Mouse (Mus musculus) Patski (cell line): ENCODE results near the gene Atat1. TPM values are rescaled to one million over a fixed set of nuclear protein-coding genes. Genes with fewer than 3 reads are reported as not detected.

Experiments
- ATAC-seq: fragments of 100-300 bp; one replicate; pipeline ENCODE4 v1.8.0; 2021
- CTCF ChIA-PET: fragments of 350-600 bp; sonication (Branson Sonifier 250); formaldehyde crosslinking; loops from one replicate; lab custom pipeline; 2022; ENCODE audit warnings: inconsistent platforms; lab: Charles Lee
- POLR2A ChIA-PET: fragments of 350-600 bp; sonication (Branson Sonifier 250); formaldehyde crosslinking; loops from one replicate; lab custom pipeline; 2022; ENCODE audit warnings: antibody characterized with exemption, inconsistent platforms; lab: Charles Lee
- DNase-seq: peaks from one replicate; pipeline ENCODE4 v3.0.0-alpha.2; 2011; ENCODE audit warnings: low read depth, low spot score
- H3K27me3 ChIP-seq: fragments of 371-371 bp; one replicate; pipeline ENCODE4 v1.5.1; 2021
- CTCF ChIP-seq: fragments of 100-300 bp; IDR thresholded peaks from one replicate; pipeline ENCODE4 v1.5.1; 2021
- in situ Hi-C: fragments of 300-500 bp; cut with MboI; formaldehyde crosslinking; loops from 3 replicates; pipeline ENCODE4 v1.11.1; 2018; ENCODE audit warnings: low pct_unique_long_range_greater_than_20kb, mixed read lengths
- polyA plus RNA-seq: library from polyadenylated mRNA; unstranded; gene quantifications from one replicate; pipeline ENCODE4 v1.2.3, GENCODE M21; 2021

The Atat1 gene
- polyA plus RNA-seq, 1 experiment from 2014 or later: 42.6 TPM

GRCm38 (mm10) chr17:35930627-35931026, 20.8 kb upstream of the Atat1 start:
- H3K27me3 ChIP-seq: no peaks in the 10 kb centered on the region
- in situ Hi-C loops: loop anchor here (10.0 kb wide), 2 partner anchors 184 to 254 kb away; no protein-coding TSS in a partner anchor
- no peak for TF ChIP-seq CTCF
- DNase-seq (no peak), ATAC-seq (no peak)
- POLR2A ChIA-PET: no interaction called here
- CTCF ChIA-PET: no interaction called here

DNA sequence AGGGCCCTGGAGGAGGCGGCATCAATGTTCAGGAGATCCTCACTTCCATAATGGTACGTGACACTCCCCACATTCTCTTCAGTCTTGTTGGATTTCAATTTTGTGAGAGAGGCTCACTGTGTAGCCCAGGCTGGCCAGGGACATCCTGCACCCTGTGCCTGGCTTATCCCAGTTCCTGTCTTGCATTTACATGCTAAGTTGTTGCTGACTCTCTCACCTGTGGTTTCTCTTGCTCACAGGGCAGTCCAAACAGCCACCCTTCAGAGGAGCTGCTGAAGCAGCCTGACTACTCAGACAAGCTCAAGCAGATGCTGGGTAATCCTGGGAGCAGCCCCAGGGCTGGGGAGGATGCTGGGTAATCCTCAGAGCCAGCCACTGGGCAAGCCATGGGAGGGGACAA, 19.7 kb upstream of the Atat1 start:
- no peaks in the 10 kb centered on the region for H3K27me3 ChIP-seq
- DNase-seq (no peak), ATAC-seq (no peak)
- in situ Hi-C loops: no loop called here
- ChIA-PET POLR2A (no interaction called here), CTCF (no interaction called here)
- TF ChIP-seq CTCF: no peak

GRCm38 (mm10) chr17:35927471-35927870, 17.6 kb upstream of the Atat1 start:
- no peaks in the 10 kb centered on the region for H3K27me3 ChIP-seq
- DNase-seq (no peak), ATAC-seq (no peak)
- TF ChIP-seq CTCF: no peak
- ChIA-PET POLR2A (interaction anchor here (0.6 kb wide), 1 partner anchor 263 kb away, joined by 4 read pairs; no protein-coding TSS in a partner anchor), CTCF (interaction anchor here (1.2 to 3.5 kb wide), 3 partner anchors 9 to 66 kb away, joined by 4 to 13 read pairs (median 7); no protein-coding TSS in a partner anchor)
- in situ Hi-C loops: no loop called here

DNA sequence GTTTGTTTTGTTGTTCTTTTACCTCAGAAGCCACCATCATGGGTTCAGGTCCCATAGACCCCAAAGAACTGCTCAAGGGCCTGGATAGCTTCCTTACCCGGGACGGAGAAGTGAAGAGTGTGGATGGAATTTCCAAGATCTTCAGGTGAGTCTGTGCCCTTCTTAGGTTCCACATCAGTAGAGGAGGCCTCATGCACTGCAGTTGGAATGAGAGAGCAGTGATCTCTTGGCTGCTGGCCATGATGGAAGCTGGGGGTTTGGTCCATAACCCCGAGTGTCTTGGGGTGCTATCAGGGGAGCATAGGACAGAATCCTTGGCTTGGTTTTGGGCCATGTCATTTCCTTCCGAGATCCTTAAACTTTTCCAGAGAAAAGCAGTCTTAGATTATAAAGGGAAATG, 13.4 kb upstream of the Atat1 start:
- DNase-seq: no peak
- no peak for TF ChIP-seq CTCF
- in situ Hi-C loops: loop anchor here (25.0 kb wide), 1 partner anchor 1811 kb away; the partner anchor contains the start of genes Brd2 and H2-DMa
- no peaks in the 10 kb centered on the region for H3K27me3 ChIP-seq
- ATAC-seq: no peak
- ChIA-PET POLR2A (interaction anchor here (0.6 kb wide), 1 partner anchor 1981 kb away, joined by 3 read pairs; no protein-coding TSS in a partner anchor), CTCF (no interaction called here)

DNA sequence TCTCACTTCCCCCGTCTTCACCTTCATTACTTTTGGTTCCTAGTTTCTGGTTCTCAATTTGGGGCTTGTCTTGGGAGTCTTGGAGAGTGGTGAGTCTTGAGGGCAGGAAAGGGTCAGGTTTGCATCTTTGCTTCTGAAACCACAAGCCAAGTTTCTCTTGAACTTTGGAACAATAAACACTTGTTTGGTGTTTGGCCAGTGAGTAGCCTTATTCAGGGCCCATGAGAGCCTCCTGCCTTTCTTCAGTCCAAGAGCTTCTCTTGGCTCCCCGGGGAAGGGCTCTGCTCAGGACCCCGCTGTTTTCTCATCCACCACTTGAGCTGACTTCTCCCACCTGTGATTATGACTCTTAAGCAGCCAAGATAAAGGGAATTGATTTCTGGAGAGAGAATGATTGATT, 12.7 kb upstream of the Atat1 start:
- in situ Hi-C loops: loop anchor here (25.0 kb wide), 1 partner anchor 1810 kb away; the partner anchor contains the start of genes Brd2 and H2-DMa
- TF ChIP-seq CTCF: no peak
- DNase-seq (no peak), ATAC-seq (no peak)
- POLR2A ChIA-PET: interaction anchor here (0.6 kb wide), 1 partner anchor 1980 kb away, joined by 3 read pairs; no protein-coding TSS in a partner anchor
- H3K27me3 ChIP-seq: no peaks in the 10 kb centered on the region
- CTCF ChIA-PET: no interaction called here

DNA sequence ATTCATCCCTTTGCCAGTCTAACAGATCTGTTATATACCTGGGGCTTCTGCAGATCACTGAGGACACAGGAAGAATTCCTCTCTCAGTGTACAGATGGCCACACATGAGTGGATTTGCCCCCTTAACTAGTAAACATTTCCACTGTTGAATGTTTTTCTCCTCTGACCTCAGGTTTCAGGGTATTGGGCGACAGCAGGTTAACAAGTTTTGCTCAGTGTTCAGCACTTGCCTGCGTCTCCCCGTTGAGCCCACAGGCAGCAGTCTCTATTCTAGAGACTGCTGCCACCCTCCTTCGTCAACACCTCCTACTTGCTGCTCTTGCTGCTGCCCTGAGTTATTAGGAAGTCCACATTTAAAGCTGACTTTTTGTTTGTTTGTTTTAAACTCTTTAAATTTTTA, 11.8 kb upstream of the Atat1 start:
- no peak for TF ChIP-seq CTCF
- in situ Hi-C loops: loop anchor here (25.0 kb wide), 1 partner anchor 1809 kb away; the partner anchor contains the start of genes Brd2 and H2-DMa
- ChIA-PET CTCF (interaction anchor here (0.9 kb wide), 1 partner anchor 22 kb away, joined by 3 read pairs; no protein-coding TSS in a partner anchor), POLR2A (interaction anchor here (0.6 kb wide), 1 partner anchor 1008 kb away, joined by 4 read pairs; no protein-coding TSS in a partner anchor)
- ATAC-seq: no peak
- H3K27me3 ChIP-seq: no peaks in the 10 kb centered on the region
- DNase-seq: no peak

DNA sequence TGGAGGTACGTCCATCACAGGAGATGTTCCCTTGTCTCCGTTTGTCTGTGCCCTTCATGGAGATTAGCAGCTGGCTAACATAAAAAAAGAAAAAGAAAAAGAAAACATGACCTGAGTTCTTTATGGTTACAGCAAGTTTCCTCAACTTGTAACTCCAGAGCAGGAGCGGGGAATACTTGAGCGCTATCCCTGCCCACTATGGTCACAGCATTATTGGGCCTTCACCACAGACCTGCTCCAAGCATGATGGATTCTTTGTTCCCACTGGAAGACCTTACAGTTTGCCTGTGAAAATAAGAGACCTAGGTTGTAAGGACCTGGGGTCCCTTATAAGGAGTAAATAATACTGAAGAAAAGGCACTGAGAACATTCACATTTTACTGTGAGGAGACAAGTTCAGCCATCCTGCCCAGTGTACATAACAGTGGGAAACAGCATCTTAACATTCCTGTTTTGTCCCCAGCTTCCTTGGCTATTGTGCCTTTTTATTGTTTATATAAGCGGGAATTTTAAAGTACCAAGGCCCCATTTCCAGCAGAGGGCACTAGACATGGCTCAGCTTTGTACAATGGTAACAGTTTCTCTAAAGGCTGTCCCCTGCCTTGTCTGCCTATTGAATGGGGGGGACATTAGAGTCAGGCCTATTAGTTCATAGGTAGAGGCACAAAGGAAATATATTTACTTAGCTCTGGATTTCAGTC, 11.1 kb upstream of the Atat1 start:
- ChIA-PET CTCF (interaction anchor here (0.9 kb wide), 1 partner anchor 21 kb away, joined by 3 read pairs; no protein-coding TSS in a partner anchor), POLR2A (interaction anchor here (0.6 kb wide), 1 partner anchor 1009 kb away, joined by 4 read pairs; no protein-coding TSS in a partner anchor)
- no peak for TF ChIP-seq CTCF
- H3K27me3 ChIP-seq: no peaks in the 10 kb centered on the region
- DNase-seq (no peak), ATAC-seq (no peak)
- in situ Hi-C loops: loop anchor here (25.0 kb wide), 1 partner anchor 1809 kb away; the partner anchor contains the start of genes Brd2 and H2-DMa

DNA sequence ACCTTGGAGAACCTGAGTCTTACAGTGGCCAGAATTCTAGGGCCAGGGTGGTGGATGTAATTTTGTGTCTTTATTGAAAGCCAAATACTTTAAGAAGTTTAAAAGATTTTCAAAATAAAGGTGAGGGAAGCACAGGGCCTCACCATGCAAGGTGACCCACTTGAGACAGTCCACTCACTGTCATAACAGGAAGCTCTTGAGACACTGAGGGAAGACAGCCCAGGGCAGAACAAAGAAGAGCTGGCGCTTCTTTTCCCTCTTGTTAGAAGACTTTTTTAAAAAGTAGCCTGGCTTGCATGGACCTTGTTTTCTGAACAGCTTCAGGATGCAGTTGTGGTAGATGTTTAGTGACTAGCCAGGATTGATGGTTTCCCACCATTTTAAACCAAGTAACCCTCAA, 10.5 kb upstream of the Atat1 start:
- ChIA-PET POLR2A (no interaction called here), CTCF (interaction anchor here (2.6 kb wide), 1 partner anchor 73 kb away, joined by 11 read pairs; no protein-coding TSS in a partner anchor)
- no peak for ATAC-seq
- no peaks in the 10 kb centered on the region for H3K27me3 ChIP-seq
- in situ Hi-C loops: loop anchor here (25.0 kb wide), 1 partner anchor 1808 kb away; the partner anchor contains the start of genes Brd2 and H2-DMa
- no peak for TF ChIP-seq CTCF
- DNase-seq: no peak

- TF ChIP-seq CTCF: no peak
- in situ Hi-C loops: loop anchor here (5.0 to 25.0 kb wide), 2 partner anchors 83 to 1808 kb away; partner anchors contain the start of genes Brd2, H2-DMa and Tubb5
- no peaks in the 10 kb centered on the region for H3K27me3 ChIP-seq
- ATAC-seq: no peak
- no peak for DNase-seq
- ChIA-PET CTCF (interaction anchor here (2.3 to 2.6 kb wide), 2 partner anchors 13 to 74 kb away, joined by 5 to 11 read pairs; no protein-coding TSS in a partner anchor), POLR2A (interaction anchor here (1.0 to 1.3 kb wide), 5 partner anchors 18 to 85 kb away, joined by 3 to 5 read pairs (median 4); no protein-coding TSS in a partner anchor)
Observed at GRCm38 (mm10) chr17:35919864-35920301, 10.0 kb upstream of the Atat1 start.

GRCm38 (mm10) chr17:35919060-35919715, 9.3 kb upstream of the Atat1 start:
- peak; percentile 31 for ATAC-seq
- in situ Hi-C loops: loop anchor here (5.0 to 25.0 kb wide), 2 partner anchors 82 to 1807 kb away; partner anchors contain the start of genes Brd2, H2-DMa and Tubb5
- peak; percentile 82 for DNase-seq

More at GRCm38 (mm10) chr17:35919060-35919715, 9.3 kb upstream of the Atat1 start:
- no peak for TF ChIP-seq CTCF
- no peaks in the 10 kb centered on the region for H3K27me3 ChIP-seq
- ChIA-PET POLR2A (interaction anchor here (0.5 to 1.5 kb wide), 11 partner anchors 12 to 343 kb away, joined by 3 to 5 read pairs (median 4); partner anchors contain the start of genes Flot1 and Ier3), CTCF (interaction anchor here (2.3 to 2.6 kb wide), 2 partner anchors 12 to 75 kb away, joined by 5 to 11 read pairs; no protein-coding TSS in a partner anchor)
